Mouse (Mus musculus): ENCODE results near the gene Mpped2. TPM values are rescaled to one million over a fixed set of nuclear protein-coding genes. Genes with fewer than 3 reads are reported as not detected.

The Mpped2 gene
- polyA plus RNA-seq, 1 experiment from 2014 or later: 23.1 TPM

DNA sequence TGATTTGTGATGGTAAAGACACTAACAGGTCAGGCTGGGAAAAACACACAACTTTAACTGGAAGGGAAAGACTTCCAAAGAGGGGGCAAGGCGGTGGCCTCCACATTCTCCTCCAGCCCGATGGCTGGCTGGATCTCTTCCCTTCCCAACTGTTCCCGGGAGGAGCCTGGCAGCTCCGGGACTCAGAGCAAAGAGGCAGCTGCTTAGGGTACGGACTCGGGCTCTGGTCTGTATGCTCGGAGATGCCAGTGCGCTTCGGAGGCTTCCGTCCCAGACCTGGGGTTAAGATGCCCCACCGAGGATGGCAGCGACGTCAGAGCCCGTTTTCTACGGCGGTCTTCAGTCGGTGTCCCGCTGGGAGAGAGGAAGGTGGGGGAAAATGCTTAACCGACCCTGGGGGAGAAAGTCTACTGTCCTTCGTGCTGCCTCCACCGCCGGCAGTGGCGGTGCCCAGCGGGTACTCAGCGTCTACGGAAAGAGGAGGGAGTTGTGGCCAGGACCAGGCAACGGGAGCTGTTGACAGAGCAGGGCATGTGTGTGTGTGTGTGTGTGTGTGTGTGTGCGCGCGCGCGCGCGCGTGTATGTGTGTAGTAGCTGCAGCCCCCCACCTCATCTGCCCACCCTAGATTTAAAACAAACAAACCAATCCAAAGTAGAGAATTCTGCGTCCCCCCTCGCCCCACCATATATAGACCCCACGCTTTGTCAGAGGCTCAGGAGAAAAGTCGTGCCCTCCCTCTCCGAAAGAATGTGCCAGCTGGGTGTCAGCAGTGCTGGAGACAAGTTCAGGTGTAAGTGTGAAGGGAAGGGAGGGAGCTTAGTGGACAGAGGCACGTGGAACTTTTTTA, 2.0 kb downstream of the Mpped2 start:
- H3K4me3 ChIP-seq (ENCODE audit: low read length): peak overlapping the region; percentile 83
- peak overlapping the region; percentile 99 for H3K4me2 ChIP-seq (ENCODE audit: low read depth, low read length)
- no peaks in the 10 kb centered on the region for H3K27me3 ChIP-seq (ENCODE audit: control insufficient read depth, insufficient read depth, low read depth, low read length)
- ATAC-seq (ENCODE audit: low read depth): peak; percentile 31; the same call in 1 of the 2 replicates
- H3K4me1 ChIP-seq (replicated peaks; ENCODE audit: control insufficient read depth, insufficient read depth, low read length): peaks cover 14% of the 10 kb centered on the region
- no peaks in the 10 kb centered on the region for H3K36me3 ChIP-seq (ENCODE audit: control insufficient read depth, insufficient read depth, low read length)
- WGBS: under 1% methylated on average over 36 of the region's 41 CpGs
- no peaks in the 10 kb centered on the region for H3K9me3 ChIP-seq (ENCODE audit: control insufficient read depth, low read length)
- peak overlapping the region; percentile 88; the same call in 1 of the 2 replicates for H3K27ac ChIP-seq (ENCODE audit: low read length)
- peak overlapping the region; percentile 89 for H3K9ac ChIP-seq (ENCODE audit: low read length)

DNA sequence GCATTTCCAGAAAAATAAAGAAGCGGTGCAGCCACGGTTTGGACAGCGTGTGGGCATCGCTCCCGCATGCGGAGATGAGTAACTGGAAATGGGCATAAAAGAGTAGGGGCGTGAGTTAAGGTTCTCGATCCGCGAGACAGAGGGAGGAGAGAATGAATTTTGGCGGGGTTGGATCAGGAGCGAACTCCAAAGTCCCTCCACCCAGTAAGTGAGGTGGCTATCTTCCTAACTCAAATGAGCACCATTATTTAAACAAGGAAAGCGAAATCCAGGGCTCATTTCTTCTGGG, 2.6 kb downstream of the Mpped2 start:
- H3K9ac ChIP-seq (ENCODE audit: low read length): peak overlapping the region; percentile 89; the same call in 1 of the 2 replicates
- ATAC-seq (ENCODE audit: low read depth): no peak
- H3K4me3 ChIP-seq (ENCODE audit: low read length): peak overlapping the region; percentile 83
- H3K9me3 ChIP-seq (ENCODE audit: control insufficient read depth, low read length): no peaks in the 10 kb centered on the region
- H3K36me3 ChIP-seq (ENCODE audit: control insufficient read depth, insufficient read depth, low read length): no peaks in the 10 kb centered on the region
- H3K4me2 ChIP-seq (ENCODE audit: low read depth, low read length): peak overlapping the region; percentile 99
- WGBS: 4% methylated on average over 13 of the region's 13 CpGs
- H3K27me3 ChIP-seq (ENCODE audit: control insufficient read depth, insufficient read depth, low read depth, low read length): no peaks in the 10 kb centered on the region
- H3K27ac ChIP-seq (ENCODE audit: low read length): no peak overlapping the region
- H3K4me1 ChIP-seq (replicated peaks; ENCODE audit: control insufficient read depth, insufficient read depth, low read length): peaks cover 14% of the 10 kb centered on the region

DNA sequence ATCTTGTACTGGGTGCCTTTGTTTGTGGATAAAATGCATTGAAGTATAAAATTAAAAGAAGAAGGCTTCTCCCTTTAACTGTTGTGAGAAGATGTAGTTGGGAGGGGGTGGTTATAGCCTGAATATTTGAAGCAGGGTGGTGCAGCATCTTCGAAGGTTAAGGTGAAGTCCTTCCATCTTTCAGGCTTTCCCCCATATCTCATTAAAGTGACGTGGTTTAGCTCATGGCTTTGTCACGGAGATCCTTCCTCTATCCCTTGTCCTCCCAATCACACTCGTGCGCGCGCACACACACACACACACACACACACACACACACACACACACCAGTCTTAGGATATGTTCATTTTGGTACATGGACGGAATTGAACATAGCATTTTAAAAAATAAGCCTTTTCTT, 3.3 kb downstream of the Mpped2 start:
- WGBS: 66% methylated on average over 8 of the region's 8 CpGs
- ATAC-seq (ENCODE audit: low read depth): no peak
- Histone ChIP-seq H3K27me3 (ENCODE audit: control insufficient read depth, insufficient read depth, low read depth, low read length) (no peaks in the 10 kb centered on the region), H3K9me3 (ENCODE audit: control insufficient read depth, low read length) (no peaks in the 10 kb centered on the region), H3K36me3 (ENCODE audit: control insufficient read depth, insufficient read depth, low read length) (no peaks in the 10 kb centered on the region), H3K4me1 (replicated peaks; ENCODE audit: control insufficient read depth, insufficient read depth, low read length) (peaks cover 14% of the 10 kb centered on the region), H3K9ac (ENCODE audit: low read length) (no peak overlapping the region), H3K27ac (ENCODE audit: low read length) (no peak overlapping the region), H3K4me3 (ENCODE audit: low read length) (no peak overlapping the region), H3K4me2 (ENCODE audit: low read depth, low read length) (no peak overlapping the region; the same call in 1 of the 2 replicates)

DNA sequence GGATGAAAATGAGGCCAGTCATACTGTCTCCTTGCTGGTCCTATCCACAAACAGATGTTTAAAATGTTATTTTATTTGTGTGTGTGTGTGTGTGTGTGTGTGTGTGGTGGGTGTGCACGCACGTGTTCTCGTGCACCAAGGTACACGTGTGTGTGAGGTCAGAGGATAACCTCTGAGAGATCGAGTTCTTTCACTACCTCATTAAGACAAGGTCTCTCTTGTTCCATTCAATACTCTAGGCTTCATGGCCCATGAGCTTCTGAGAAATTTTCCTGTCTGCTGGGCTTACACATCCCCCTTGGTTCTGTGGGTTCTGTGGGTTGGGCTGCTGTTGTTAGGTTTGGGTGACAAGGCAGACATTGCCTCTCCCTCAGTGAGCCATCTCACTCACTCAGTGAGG, 12.6 kb downstream of the Mpped2 start:
- no peak overlapping the region for H3K9ac ChIP-seq (ENCODE audit: low read length)
- no peaks in the 10 kb centered on the region for H3K27me3 ChIP-seq (ENCODE audit: control insufficient read depth, insufficient read depth, low read depth, low read length)
- 77% methylated on average over 5 of the region's 5 CpGs for WGBS
- no peaks in the 10 kb centered on the region for H3K9me3 ChIP-seq (ENCODE audit: control insufficient read depth, low read length)
- H3K4me2 ChIP-seq (ENCODE audit: low read depth, low read length): no peak overlapping the region
- H3K4me1 ChIP-seq (replicated peaks; ENCODE audit: control insufficient read depth, insufficient read depth, low read length): no peaks in the 10 kb centered on the region
- no peak overlapping the region for H3K27ac ChIP-seq (ENCODE audit: low read length)
- no peak overlapping the region for H3K4me3 ChIP-seq (ENCODE audit: low read length)
- ATAC-seq (ENCODE audit: low read depth): no peak
- H3K36me3 ChIP-seq (ENCODE audit: control insufficient read depth, insufficient read depth, low read length): no peaks in the 10 kb centered on the region

DNA sequence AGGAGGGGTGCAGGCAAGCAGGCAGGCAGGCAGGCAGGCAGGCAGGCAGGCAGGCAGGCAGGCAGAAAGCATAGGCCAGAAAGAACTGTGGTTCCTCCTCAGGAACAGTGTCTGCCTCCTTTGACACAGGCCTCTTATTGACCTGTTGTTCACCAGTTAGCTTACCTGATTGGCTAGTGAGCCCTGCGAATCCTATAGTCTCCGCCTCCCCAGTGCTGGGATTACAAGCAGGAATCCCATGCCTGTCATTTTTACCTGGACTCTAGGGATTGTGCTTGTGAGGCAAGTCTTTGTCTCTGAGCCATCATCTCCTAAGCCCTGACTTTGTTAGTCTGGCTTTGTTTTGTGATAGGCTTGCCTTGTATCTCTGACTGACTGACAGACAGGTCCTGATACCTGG, 14.1 kb downstream of the Mpped2 start:
- no peak overlapping the region for H3K9ac ChIP-seq (ENCODE audit: low read length)
- 93% methylated on average over 2 of the region's 2 CpGs for WGBS
- H3K36me3 ChIP-seq (ENCODE audit: control insufficient read depth, insufficient read depth, low read length): no peaks in the 10 kb centered on the region
- H3K4me3 ChIP-seq (ENCODE audit: low read length): no peak overlapping the region
- H3K4me1 ChIP-seq (replicated peaks; ENCODE audit: control insufficient read depth, insufficient read depth, low read length): peaks cover 6% of the 10 kb centered on the region
- no peak overlapping the region for H3K4me2 ChIP-seq (ENCODE audit: low read depth, low read length)
- H3K27ac ChIP-seq (ENCODE audit: low read length): no peak overlapping the region
- ATAC-seq (ENCODE audit: low read depth): no peak
- no peaks in the 10 kb centered on the region for H3K9me3 ChIP-seq (ENCODE audit: control insufficient read depth, low read length)
- no peaks in the 10 kb centered on the region for H3K27me3 ChIP-seq (ENCODE audit: control insufficient read depth, insufficient read depth, low read depth, low read length)

DNA sequence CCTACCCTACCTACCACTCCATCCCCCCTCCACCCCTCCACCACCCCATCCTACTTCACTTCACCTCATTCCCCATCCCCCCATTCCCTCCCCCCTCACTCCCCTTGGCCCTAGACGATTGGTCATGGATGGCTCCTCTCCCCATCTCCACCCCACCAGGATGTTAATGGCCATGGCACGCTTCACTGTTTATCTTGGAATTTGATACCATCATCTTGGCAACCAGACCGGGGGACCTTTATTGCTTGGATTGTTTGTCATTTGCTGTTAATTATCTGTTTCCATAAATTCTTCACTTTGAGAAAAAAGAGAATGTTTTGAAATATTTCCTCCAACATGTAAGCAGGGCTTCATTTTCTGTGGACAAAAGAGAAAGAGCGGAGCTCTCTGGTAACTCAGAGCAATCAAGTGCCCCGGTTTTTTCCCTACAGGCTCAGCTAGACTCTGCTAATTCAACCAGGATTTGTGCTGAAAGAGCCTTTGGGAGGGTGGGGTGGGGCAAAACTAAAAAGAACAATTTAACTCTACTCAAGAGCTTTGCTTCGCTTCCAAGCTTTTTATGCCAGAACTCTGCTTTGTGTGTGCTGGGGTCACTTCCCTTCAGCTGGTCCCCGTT, 17.9 kb downstream of the Mpped2 start:
- ATAC-seq (ENCODE audit: low read depth): peak; percentile 70
- Histone ChIP-seq H3K4me2 (ENCODE audit: low read depth, low read length) (peak overlapping the region; percentile 28; the same call in 1 of the 2 replicates), H3K27me3 (ENCODE audit: control insufficient read depth, insufficient read depth, low read depth, low read length) (no peaks in the 10 kb centered on the region), H3K4me1 (replicated peaks; ENCODE audit: control insufficient read depth, insufficient read depth, low read length) (peaks cover 6% of the 10 kb centered on the region), H3K9me3 (ENCODE audit: control insufficient read depth, low read length) (no peaks in the 10 kb centered on the region), H3K9ac (ENCODE audit: low read length) (peak overlapping the region; percentile 10; the same call in 1 of the 2 replicates), H3K4me3 (ENCODE audit: low read length) (no peak overlapping the region), H3K27ac (ENCODE audit: low read length) (peak overlapping the region; percentile 16; the same call in 1 of the 2 replicates), H3K36me3 (ENCODE audit: control insufficient read depth, insufficient read depth, low read length) (no peaks in the 10 kb centered on the region)
- WGBS: 19% methylated on average over 7 of the region's 7 CpGs

DNA sequence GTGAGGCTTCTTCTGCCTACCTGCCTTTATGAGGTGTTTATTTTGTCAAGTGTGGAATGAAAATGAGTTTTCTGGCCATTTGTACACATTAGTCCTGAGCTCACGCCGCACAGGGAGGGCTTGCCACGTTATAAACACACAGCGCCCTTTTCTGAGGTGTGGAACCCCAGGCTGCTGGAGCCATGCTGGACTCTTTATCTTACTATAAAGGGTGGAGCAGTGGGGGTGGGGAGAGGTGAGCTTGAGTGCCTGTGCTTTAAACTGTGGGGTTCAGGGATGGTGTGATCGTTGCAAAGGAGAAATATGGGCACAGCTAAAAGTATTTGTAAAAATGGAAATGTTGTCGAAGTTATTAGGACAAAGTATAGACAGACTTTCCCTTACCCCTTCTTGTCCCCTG, 18.4 kb downstream of the Mpped2 start:
- 30% methylated on average over 6 of the region's 6 CpGs for WGBS
- Histone ChIP-seq H3K36me3 (ENCODE audit: control insufficient read depth, insufficient read depth, low read length) (no peaks in the 10 kb centered on the region), H3K27me3 (ENCODE audit: control insufficient read depth, insufficient read depth, low read depth, low read length) (no peaks in the 10 kb centered on the region), H3K4me2 (ENCODE audit: low read depth, low read length) (peak overlapping the region; percentile 28; the same call in 1 of the 2 replicates), H3K9ac (ENCODE audit: low read length) (peak overlapping the region; percentile 10; the same call in 1 of the 2 replicates), H3K27ac (ENCODE audit: low read length) (peak overlapping the region; percentile 16; the same call in 1 of the 2 replicates), H3K9me3 (ENCODE audit: control insufficient read depth, low read length) (no peaks in the 10 kb centered on the region), H3K4me1 (replicated peaks; ENCODE audit: control insufficient read depth, insufficient read depth, low read length) (peaks cover 6% of the 10 kb centered on the region), H3K4me3 (ENCODE audit: low read length) (no peak overlapping the region)
- peak; percentile 24 for ATAC-seq (ENCODE audit: low read depth)

DNA sequence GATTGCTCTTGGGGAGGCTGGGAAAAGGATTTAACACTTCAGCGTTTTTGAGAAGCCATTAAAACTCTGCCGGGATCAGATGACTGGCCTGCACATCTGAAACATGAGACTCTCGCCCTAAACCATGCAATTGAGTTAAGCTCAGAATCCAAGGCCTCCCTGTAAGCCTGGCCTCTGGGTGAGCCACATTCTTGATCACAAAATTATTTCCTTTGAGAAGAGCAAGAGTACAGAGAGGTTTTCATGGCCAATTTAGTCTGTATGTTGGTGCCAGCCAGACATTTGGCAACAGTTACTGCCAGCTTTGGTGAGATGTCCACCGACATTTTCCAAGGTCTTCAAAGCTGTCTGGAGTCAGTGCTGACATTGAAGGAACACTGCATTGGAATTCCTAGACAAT, 20.1 kb downstream of the Mpped2 start:
- Histone ChIP-seq H3K4me2 (ENCODE audit: low read depth, low read length) (no peak overlapping the region), H3K9ac (ENCODE audit: low read length) (no peak overlapping the region), H3K9me3 (ENCODE audit: control insufficient read depth, low read length) (no peaks in the 10 kb centered on the region), H3K36me3 (ENCODE audit: control insufficient read depth, insufficient read depth, low read length) (no peaks in the 10 kb centered on the region), H3K4me1 (replicated peaks; ENCODE audit: control insufficient read depth, insufficient read depth, low read length) (peaks cover 6% of the 10 kb centered on the region), H3K27ac (ENCODE audit: low read length) (no peak overlapping the region), H3K27me3 (ENCODE audit: control insufficient read depth, insufficient read depth, low read depth, low read length) (no peaks in the 10 kb centered on the region), H3K4me3 (ENCODE audit: low read length) (no peak overlapping the region)
- 22% methylated on average over 4 of the region's 4 CpGs for WGBS
- ATAC-seq (ENCODE audit: low read depth): no peak

DNA sequence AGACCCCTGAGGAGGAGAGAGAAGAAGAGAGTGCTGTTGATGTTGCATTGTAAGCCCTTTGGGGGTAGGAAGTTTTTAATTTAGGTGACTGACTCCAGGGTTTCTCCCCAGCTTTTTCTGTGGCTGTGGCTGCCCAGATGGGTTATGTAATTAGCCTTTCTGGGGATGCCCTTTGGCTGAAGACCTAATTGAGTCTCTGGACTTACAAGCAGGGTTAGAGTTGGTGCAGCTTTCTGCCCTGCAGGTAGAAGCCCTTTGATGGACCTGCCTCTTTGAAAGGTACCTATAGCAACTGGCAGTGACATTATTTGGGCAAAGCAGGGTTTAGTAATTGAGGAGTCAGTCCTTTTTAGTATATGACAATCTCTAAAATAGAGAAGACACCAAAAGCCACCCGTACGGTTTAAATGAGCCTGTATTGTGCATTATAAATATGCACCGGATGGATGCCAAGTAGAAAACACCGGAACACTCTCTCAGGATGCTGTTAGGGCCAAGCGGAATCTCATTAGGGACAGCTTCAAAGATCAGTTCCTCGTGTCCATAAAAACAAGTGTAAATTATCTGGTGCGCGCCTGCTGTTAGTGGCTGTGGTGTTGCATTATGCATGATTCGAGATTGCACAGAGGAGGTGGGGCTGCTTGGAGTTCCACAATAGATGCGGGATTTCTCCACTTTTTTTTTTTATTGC, 22.8 kb downstream of the Mpped2 start:
- no peaks in the 10 kb centered on the region for H3K27me3 ChIP-seq (ENCODE audit: control insufficient read depth, insufficient read depth, low read depth, low read length)
- H3K27ac ChIP-seq (ENCODE audit: low read length): no peak overlapping the region
- no peaks in the 10 kb centered on the region for H3K36me3 ChIP-seq (ENCODE audit: control insufficient read depth, insufficient read depth, low read length)
- no peak for ATAC-seq (ENCODE audit: low read depth)
- no peaks in the 10 kb centered on the region for H3K9me3 ChIP-seq (ENCODE audit: control insufficient read depth, low read length)
- 88% methylated on average over 10 of the region's 10 CpGs for WGBS
- H3K9ac ChIP-seq (ENCODE audit: low read length): no peak overlapping the region
- H3K4me3 ChIP-seq (ENCODE audit: low read length): no peak overlapping the region
- H3K4me2 ChIP-seq (ENCODE audit: low read depth, low read length): no peak overlapping the region
- H3K4me1 ChIP-seq (replicated peaks; ENCODE audit: control insufficient read depth, insufficient read depth, low read length): peaks cover 9% of the 10 kb centered on the region
